Mouse (Mus musculus): Measurements from ENCODE around the gene Tmem160. TPM values are rescaled to one million over a fixed set of nuclear protein-coding genes. Genes with fewer than 3 reads are reported as not detected.

Tmem160 gene
- polyA plus RNA-seq, 1 experiment from 2014 or later, result 75.4 TPM

DNA sequence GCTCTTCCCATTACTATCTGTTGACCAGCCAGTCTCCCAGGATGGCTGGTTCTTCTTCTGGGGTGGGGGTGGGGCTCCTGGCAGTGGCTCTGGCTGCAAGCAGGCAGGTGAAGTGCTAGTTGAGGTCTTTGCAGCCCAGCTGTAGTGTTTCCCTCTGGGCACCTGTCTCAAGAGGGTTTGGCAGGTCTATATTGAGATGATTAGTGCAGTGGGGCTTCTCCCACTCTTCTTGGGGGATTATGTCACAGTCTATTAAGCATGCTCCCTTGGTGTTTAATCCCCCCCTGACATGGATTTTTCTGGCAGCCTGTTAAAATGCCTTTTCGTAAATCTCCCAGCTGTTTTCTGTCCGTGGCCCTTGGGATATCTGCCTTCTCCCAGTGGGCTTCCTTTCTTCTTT, 39.6 kb upstream of the Tmem160 start:
- DNase-seq (ENCODE audit: low spot score), result no peak
- H3K4me2 ChIP-seq (replicated peaks), result no peak overlapping the region
- no peak overlapping the region for H3K9ac ChIP-seq
- H3K36me3 ChIP-seq (replicated peaks; ENCODE audit: control insufficient read depth, insufficient read depth), result peaks cover 19% of the 10 kb centered on the region
- WGBS, result 64% methylated on average over 2 of the region's 2 CpGs
- ATAC-seq (ENCODE audit: low FRiP score), result no peak
- no peak overlapping the region for H3K4me3 ChIP-seq (replicated peaks; ENCODE audit: low read length)
- H3K9me3 ChIP-seq (ENCODE audit: control insufficient read depth, low read length), result no peaks in the 10 kb centered on the region
- H3K27me3 ChIP-seq (ENCODE audit: control insufficient read depth, insufficient read depth, low read length), result no peaks in the 10 kb centered on the region
- H3K27ac ChIP-seq, result no peak overlapping the region
- H3K4me1 ChIP-seq (replicated peaks; ENCODE audit: control insufficient read depth, insufficient read depth, low read length), result 0 out of 2 replicates have a peak, but pooled peaks cover 8% of the 10 kb centered on the region

DNA sequence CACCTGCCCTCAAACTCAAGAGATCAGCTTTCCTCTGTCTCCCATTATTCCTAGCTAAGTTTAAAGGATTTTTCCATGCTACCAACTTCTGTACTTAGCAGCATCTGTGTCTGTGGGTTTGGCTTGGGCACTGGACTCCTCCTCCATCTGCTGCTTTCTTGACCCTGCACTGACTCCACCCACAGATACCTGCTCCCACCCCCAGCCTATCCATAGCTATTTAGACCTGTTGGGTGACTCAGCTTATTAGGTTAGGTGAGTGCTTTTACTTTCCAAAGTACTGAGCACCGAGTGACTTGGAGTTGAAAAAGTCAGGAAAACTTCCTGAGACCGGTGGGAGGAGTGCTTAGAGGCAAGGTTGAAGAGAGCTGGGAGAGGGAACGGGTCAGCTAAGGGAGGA, 37.2 kb upstream of the Tmem160 start:
- Histone ChIP-seq H3K36me3 (replicated peaks; ENCODE audit: control insufficient read depth, insufficient read depth) (peaks cover 43% of the 10 kb centered on the region), H3K27ac (no peak overlapping the region), H3K4me3 (replicated peaks; ENCODE audit: low read length) (no peak overlapping the region), H3K27me3 (ENCODE audit: control insufficient read depth, insufficient read depth, low read length) (no peaks in the 10 kb centered on the region), H3K4me1 (replicated peaks; ENCODE audit: control insufficient read depth, insufficient read depth, low read length) (0 out of 2 replicates have a peak, but pooled peaks cover 8% of the 10 kb centered on the region), H3K4me2 (replicated peaks) (no peak overlapping the region), H3K9ac (no peak overlapping the region), H3K9me3 (ENCODE audit: control insufficient read depth, low read length) (no peaks in the 10 kb centered on the region)
- 85% methylated on average over 3 of the region's 3 CpGs for WGBS
- ATAC-seq (ENCODE audit: low FRiP score) (no peak), DNase-seq (ENCODE audit: low spot score) (no peak)

DNA sequence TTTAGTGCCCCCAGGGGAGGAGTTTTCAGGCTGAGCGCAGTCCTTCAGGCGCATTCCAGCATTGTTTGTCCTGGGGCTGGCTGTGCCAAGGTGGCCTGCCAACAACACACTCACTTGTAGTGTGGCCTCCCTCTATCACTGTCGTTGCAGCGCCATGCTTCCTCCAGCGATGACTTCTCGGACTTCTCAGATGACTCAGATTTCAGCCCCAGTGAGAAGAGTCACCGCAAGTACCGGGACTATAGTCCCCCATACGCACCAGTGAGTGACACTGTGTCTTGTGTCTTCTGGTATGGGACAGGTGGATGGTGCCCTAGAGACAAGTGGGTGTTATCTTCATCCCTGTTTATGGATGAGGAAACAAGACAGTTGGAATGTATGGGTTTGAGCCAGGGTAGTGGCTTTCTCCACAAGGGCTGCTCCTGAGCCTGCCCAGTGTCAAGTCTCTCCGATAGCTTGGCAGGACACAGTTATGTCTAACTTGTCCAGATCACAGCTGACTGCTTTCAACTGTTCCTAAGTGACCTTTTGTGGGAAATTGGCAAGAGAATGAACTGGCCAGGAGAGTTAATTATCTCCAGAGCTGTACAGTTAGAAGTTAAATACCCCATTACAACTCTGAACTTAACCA, 35.3 kb upstream of the Tmem160 start:
- Histone ChIP-seq H3K36me3 (replicated peaks; ENCODE audit: control insufficient read depth, insufficient read depth) (peaks cover 61% of the 10 kb centered on the region), H3K27ac (no peak overlapping the region), H3K4me1 (replicated peaks; ENCODE audit: control insufficient read depth, insufficient read depth, low read length) (0 out of 2 replicates have a peak, but pooled peaks cover 8% of the 10 kb centered on the region), H3K4me3 (replicated peaks; ENCODE audit: low read length) (no peak overlapping the region), H3K27me3 (ENCODE audit: control insufficient read depth, insufficient read depth, low read length) (no peaks in the 10 kb centered on the region), H3K9me3 (ENCODE audit: control insufficient read depth, low read length) (no peaks in the 10 kb centered on the region), H3K4me2 (replicated peaks) (no peak overlapping the region), H3K9ac (no peak overlapping the region)
- WGBS, result 91% methylated on average over 10 of the region's 10 CpGs
- ATAC-seq (ENCODE audit: low FRiP score) (no peak), DNase-seq (ENCODE audit: low spot score) (no peak)

DNA sequence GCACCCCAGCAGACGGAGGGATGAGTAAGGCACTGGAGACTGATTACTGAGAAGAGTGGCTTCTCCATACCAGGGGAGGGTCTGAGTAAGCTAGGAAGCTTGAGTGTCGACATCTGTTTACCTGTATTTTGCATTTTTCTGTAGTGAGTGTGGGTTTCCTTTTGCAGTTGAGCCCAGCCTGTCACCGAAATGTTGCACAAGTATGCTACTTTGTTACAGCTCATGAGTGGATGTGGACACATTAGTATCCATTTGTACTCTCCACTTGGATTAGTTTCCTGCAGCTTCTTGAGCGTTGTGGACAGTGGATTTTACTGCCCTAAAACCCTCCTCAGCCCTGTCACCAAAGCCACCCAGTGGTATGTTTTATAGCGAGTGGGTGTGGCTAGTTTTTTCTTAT, 33.9 kb upstream of the Tmem160 start:
- peaks cover 76% of the 10 kb centered on the region for H3K36me3 ChIP-seq (replicated peaks; ENCODE audit: control insufficient read depth, insufficient read depth)
- no peak overlapping the region for H3K27ac ChIP-seq
- no peak overlapping the region for H3K4me3 ChIP-seq (replicated peaks; ENCODE audit: low read length)
- H3K4me2 ChIP-seq (replicated peaks), result no peak overlapping the region
- ATAC-seq (ENCODE audit: low FRiP score) (no peak), DNase-seq (ENCODE audit: low spot score) (no peak)
- H3K4me1 ChIP-seq (replicated peaks; ENCODE audit: control insufficient read depth, insufficient read depth, low read length), result no peaks in the 10 kb centered on the region
- no peaks in the 10 kb centered on the region for H3K27me3 ChIP-seq (ENCODE audit: control insufficient read depth, insufficient read depth, low read length)
- H3K9me3 ChIP-seq (ENCODE audit: control insufficient read depth, low read length), result no peaks in the 10 kb centered on the region
- 91% methylated on average over 5 of the region's 5 CpGs for WGBS
- H3K9ac ChIP-seq, result no peak overlapping the region

DNA sequence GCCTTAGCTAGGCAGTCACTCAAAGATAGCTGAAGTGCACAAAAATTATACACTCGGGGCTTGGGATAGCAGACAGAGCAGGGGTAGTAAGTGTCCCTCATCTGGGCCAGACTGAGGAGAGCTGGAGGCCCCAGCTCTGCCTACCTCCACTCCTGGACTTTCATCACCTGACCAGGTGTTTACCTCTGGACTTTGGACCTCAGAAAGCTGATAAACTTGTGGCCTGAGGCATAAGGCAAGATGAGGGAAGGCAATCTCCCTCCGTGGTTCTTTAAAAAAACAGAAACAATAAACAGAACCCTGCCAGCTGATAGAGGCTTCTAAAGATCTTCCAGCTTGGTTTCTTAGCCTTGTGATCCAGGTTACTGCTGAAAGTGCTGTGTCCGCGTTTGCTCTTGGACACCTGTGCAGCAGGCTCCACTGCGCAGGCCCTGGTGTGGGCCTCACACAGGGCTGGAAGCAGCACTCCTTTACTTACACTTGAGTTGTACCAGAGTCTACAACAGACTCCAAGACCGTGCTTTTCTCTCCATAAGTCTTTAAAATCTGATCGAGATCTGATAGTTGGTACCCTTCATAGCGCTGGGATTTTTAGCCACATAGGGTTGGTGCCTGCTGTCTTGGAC, 32.0 kb upstream of the Tmem160 start:
- no peak overlapping the region for H3K9ac ChIP-seq
- H3K4me1 ChIP-seq (replicated peaks; ENCODE audit: control insufficient read depth, insufficient read depth, low read length), result no peaks in the 10 kb centered on the region
- H3K9me3 ChIP-seq (ENCODE audit: control insufficient read depth, low read length), result no peaks in the 10 kb centered on the region
- no peaks in the 10 kb centered on the region for H3K27me3 ChIP-seq (ENCODE audit: control insufficient read depth, insufficient read depth, low read length)
- no peak overlapping the region for H3K27ac ChIP-seq
- no peak overlapping the region for H3K4me3 ChIP-seq (replicated peaks; ENCODE audit: low read length)
- H3K36me3 ChIP-seq (replicated peaks; ENCODE audit: control insufficient read depth, insufficient read depth), result peaks cover 95% of the 10 kb centered on the region
- DNase-seq (ENCODE audit: low spot score) (no peak), ATAC-seq (ENCODE audit: low FRiP score) (no peak)
- H3K4me2 ChIP-seq (replicated peaks), result no peak overlapping the region
- 95% methylated on average over 8 of the region's 8 CpGs for WGBS

DNA sequence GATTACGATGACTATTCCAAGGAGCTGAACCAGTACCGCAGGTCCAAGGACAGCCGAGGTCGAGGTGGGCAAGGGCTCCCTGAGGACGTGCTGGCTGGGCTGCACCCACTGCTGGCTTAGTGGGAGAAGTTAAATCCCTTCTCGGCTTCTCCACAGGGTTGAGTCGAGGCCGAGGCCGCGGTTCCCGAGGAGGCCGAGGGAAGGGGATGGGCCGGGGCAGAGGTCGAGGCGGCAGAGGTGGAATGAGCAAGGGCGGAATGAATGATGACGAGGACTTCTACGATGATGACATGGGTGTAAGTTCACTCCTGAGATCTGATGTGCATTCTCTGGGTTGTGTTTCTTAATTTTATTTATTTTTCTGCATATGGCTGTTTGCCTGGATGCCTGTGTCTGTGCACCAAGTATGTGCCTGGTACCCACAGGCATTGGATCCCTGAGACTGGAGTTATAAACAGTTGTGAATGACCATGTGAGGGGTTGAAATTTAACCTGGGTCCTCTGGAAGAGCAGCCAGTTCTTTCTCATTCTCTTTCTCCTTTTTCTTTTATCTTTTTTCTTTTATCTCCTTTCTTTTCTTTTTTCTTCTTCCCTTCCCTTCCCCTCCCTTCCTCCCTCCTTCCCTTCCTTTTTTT, 30.2 kb upstream of the Tmem160 start:
- H3K4me3 ChIP-seq (replicated peaks; ENCODE audit: low read length), result no peak overlapping the region
- no peak overlapping the region for H3K4me2 ChIP-seq (replicated peaks)
- WGBS, result 83% methylated on average over 18 of the region's 18 CpGs
- H3K9me3 ChIP-seq (ENCODE audit: control insufficient read depth, low read length), result no peaks in the 10 kb centered on the region
- no peak for ATAC-seq (ENCODE audit: low FRiP score)
- DNase-seq (ENCODE audit: low spot score), result no peak
- H3K36me3 ChIP-seq (replicated peaks; ENCODE audit: control insufficient read depth, insufficient read depth), result peaks cover 99% of the 10 kb centered on the region
- H3K27ac ChIP-seq, result no peak overlapping the region
- H3K27me3 ChIP-seq (ENCODE audit: control insufficient read depth, insufficient read depth, low read length), result no peaks in the 10 kb centered on the region
- no peaks in the 10 kb centered on the region for H3K4me1 ChIP-seq (replicated peaks; ENCODE audit: control insufficient read depth, insufficient read depth, low read length)
- H3K9ac ChIP-seq, result no peak overlapping the region

DNA sequence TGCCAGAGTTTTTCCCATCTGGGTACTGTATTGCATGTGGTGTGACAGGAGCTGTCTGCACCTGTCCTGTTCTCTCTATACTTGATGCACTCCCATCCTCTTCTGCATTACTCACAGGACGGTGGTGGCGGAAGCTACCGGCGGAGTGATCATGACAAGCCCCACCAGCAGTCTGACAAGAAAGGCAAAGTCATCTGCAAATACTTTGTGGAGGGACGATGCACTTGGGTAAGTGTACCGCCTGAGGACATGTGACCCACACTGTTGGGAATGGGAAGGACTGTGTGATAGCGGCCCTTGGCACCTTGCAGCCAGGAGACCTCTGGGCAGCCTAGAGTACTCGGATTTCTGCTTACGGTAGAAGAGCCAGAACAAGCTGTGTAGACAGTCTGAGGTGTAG, 28.8 kb upstream of the Tmem160 start:
- Histone ChIP-seq H3K4me3 (replicated peaks; ENCODE audit: low read length) (no peak overlapping the region), H3K9me3 (ENCODE audit: control insufficient read depth, low read length) (no peaks in the 10 kb centered on the region), H3K4me1 (replicated peaks; ENCODE audit: control insufficient read depth, insufficient read depth, low read length) (no peaks in the 10 kb centered on the region), H3K27ac (no peak overlapping the region), H3K4me2 (replicated peaks) (no peak overlapping the region), H3K27me3 (ENCODE audit: control insufficient read depth, insufficient read depth, low read length) (no peaks in the 10 kb centered on the region), H3K36me3 (replicated peaks; ENCODE audit: control insufficient read depth, insufficient read depth) (peaks cover 100% of the 10 kb centered on the region), H3K9ac (no peak overlapping the region)
- no peak for ATAC-seq (ENCODE audit: low FRiP score)
- 93% methylated on average over 9 of the region's 9 CpGs for WGBS
- DNase-seq (ENCODE audit: low spot score), result no peak

DNA sequence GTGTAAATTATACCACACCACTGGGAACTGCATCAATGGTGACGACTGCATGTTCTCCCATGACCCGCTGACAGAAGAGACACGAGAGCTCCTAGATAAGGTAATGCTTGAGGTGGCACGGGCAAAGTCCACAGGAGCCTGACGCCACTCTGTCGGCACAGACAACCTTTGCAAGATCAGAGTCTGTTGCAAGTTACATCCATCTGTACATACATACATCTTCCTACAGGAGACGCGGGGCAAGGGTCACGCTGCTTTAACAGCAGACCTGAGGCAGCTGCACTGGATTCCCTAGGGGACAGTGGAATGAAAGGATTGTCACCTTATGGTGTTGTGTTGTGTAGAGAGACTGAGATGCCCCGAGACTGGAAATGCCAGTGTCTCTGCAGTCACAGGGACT, 26.9 kb upstream of the Tmem160 start:
- Histone ChIP-seq H3K9ac (no peak overlapping the region), H3K4me2 (replicated peaks) (no peak overlapping the region), H3K4me1 (replicated peaks; ENCODE audit: control insufficient read depth, insufficient read depth, low read length) (no peaks in the 10 kb centered on the region), H3K36me3 (replicated peaks; ENCODE audit: control insufficient read depth, insufficient read depth) (peaks cover 100% of the 10 kb centered on the region), H3K27ac (no peak overlapping the region), H3K4me3 (replicated peaks; ENCODE audit: low read length) (no peak overlapping the region), H3K27me3 (ENCODE audit: control insufficient read depth, insufficient read depth, low read length) (no peaks in the 10 kb centered on the region), H3K9me3 (ENCODE audit: control insufficient read depth, low read length) (no peaks in the 10 kb centered on the region)
- WGBS, result 92% methylated on average over 10 of the region's 10 CpGs
- no peak for DNase-seq (ENCODE audit: low spot score)
- ATAC-seq (ENCODE audit: low FRiP score), result no peak

DNA sequence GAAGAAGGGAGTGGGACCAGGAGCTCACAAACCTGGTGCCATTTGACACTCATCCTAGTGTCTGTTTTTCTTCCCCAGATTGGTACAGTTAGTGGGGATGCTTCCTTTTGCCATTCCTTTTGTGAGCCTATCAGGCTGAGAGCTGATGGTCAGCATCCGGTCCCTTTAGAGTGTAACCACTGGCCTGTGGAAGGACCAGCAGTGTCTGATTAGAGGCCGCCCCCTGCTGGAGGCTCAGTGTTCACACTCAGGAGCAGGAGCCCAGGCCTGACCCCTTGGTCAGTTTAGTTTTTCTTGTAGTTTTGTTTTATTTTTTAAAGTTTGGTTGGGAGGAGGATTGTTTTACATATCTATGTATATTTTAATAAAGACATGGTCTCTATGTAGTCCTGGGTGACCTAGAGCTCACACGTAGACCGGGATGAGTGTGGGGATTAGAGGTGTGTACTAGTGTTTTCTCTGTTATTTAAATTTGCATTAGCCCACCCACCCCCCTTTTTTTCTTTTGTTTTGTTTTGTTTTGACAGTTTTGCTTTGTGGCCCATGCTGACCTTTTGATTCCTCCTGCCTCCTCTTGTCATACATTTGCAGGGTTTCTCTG, 26.4 kb upstream of the Tmem160 start:
- 53% methylated on average over 4 of the region's 4 CpGs for WGBS
- Histone ChIP-seq H3K36me3 (replicated peaks; ENCODE audit: control insufficient read depth, insufficient read depth) (peaks cover 100% of the 10 kb centered on the region), H3K27me3 (ENCODE audit: control insufficient read depth, insufficient read depth, low read length) (no peaks in the 10 kb centered on the region), H3K27ac (no peak overlapping the region), H3K9me3 (ENCODE audit: control insufficient read depth, low read length) (no peaks in the 10 kb centered on the region), H3K4me1 (replicated peaks; ENCODE audit: control insufficient read depth, insufficient read depth, low read length) (no peaks in the 10 kb centered on the region), H3K4me3 (replicated peaks; ENCODE audit: low read length) (no peak overlapping the region), H3K4me2 (replicated peaks) (no peak overlapping the region), H3K9ac (no peak overlapping the region)
- ATAC-seq (ENCODE audit: low FRiP score), result peak; percentile 61; the same call in 1 of the 2 replicates
- peak; percentile 38 for DNase-seq (ENCODE audit: low spot score)
